Mouse (Mus musculus) liver, embryonic 16.5 days (tissue): Measurements from ENCODE around the gene Cryba4. TPM values are rescaled to one million over a fixed set of nuclear protein-coding genes. Genes with fewer than 3 reads are reported as not detected.

Source experiments
- ATAC-seq: fragments of 200-750 bp; cut with Nextera tagmentation; 2 replicates; pipeline ENCODE4 v1.8.0; 2017; ENCODE audit warnings: low read depth, mild to moderate bottlenecking, moderate number of reproducible peaks, moderate library complexity
- H3K27ac ChIP-seq: fragments of 300-500 bp; sonication (generic); 2 replicates; pipeline ENCODE4 v1.5.1; 2014; ENCODE audit warnings: mild to moderate bottlenecking, low read length
- H3K27me3 ChIP-seq: fragments of 300-500 bp; sonication (generic); 2 replicates; pipeline ENCODE4 v1.6.1; 2014; ENCODE audit warnings: low read depth, low read length, mixed read lengths; ENCODE audit not compliant: control insufficient read depth, insufficient read depth
- H3K36me3 ChIP-seq: fragments of 300-500 bp; sonication (generic); 2 replicates; pipeline ENCODE4 v1.6.1; 2014; ENCODE audit warnings: mild to moderate bottlenecking; ENCODE audit not compliant: control insufficient read depth, insufficient read depth
- H3K4me1 ChIP-seq: fragments of 300-500 bp; sonication (generic); 2 replicates; pipeline ENCODE4 v1.6.1; 2014; ENCODE audit warnings: low read depth, low read length, mixed read lengths; ENCODE audit not compliant: control insufficient read depth
- H3K4me2 ChIP-seq: fragments of 300-500 bp; sonication (generic); 2 replicates; pipeline ENCODE4 v1.6.1; 2014; ENCODE audit warnings: low read depth, low read length, mixed read lengths
- H3K4me3 ChIP-seq: fragments of 300-500 bp; sonication (generic); 2 replicates; pipeline ENCODE4 v1.5.1; 2014; ENCODE audit warnings: low read depth, mild to moderate bottlenecking, low read length
- H3K9ac ChIP-seq: fragments of 300-500 bp; sonication (generic); 2 replicates; pipeline ENCODE4 v1.6.1; 2014; ENCODE audit warnings: low read depth, low read length
- H3K9me3 ChIP-seq: fragments of 300-500 bp; sonication (generic); replicated peaks from 2 replicates; pipeline ENCODE4 v1.6.1; 2016; ENCODE audit warnings: low read length; ENCODE audit not compliant: control insufficient read depth
- WGBS: fragments of 180-500 bp; shearing (Covaris S2); extraction: QIAGEN DNeasy Blood & Tissue Kit; methylation state at CpG from one replicate; pipeline ENCODE4 v1.1.7; 2014; ENCODE audit not compliant: insufficient replicate concordance; 5-methylcytosine and 5-hydroxymethylcytosine counted together
- polyA plus RNA-seq: library from polyadenylated mRNA; unstranded; fragments of >200 nt; fragmentation: Nextera tagmentation; extraction: Ambion mirVana; gene quantifications from 2 replicates; pipeline ENCODE4 v1.2.1, GENCODE M21; 2015

Cryba4 gene
- polyA plus RNA-seq, 1 experiment from 2014 or later: 0.67 TPM

- H3K27me3 ChIP-seq: peaks cover 2% of the 10 kb centered on the region; the same call in 1 of the 2 replicates
- no peaks in the 10 kb centered on the region for H3K36me3 ChIP-seq
- H3K27ac ChIP-seq: no peak overlapping the region
- H3K4me3 ChIP-seq: peak overlapping the region; percentile 68; the same call in 1 of the 2 replicates
- peaks cover 41% of the 10 kb centered on the region for H3K4me1 ChIP-seq
- peak overlapping the region; percentile 82 for H3K4me2 ChIP-seq
- no peaks in the 10 kb centered on the region for H3K9me3 ChIP-seq
- H3K9ac ChIP-seq: peak overlapping the region; percentile 41; the same call in 1 of the 2 replicates
- ATAC-seq: no peak
- WGBS: 57% methylated on average over 3 of the region's 4 CpGs
These were observed 22.9 kb upstream of the Cryba4 start for GRCm38 (mm10) chr5:112275021-112275804.

- 23% methylated on average over 2 of the region's 2 CpGs for whole genome bisulfite sequencing
- Histone ChIP-seq H3K9ac (no peak overlapping the region), H3K27ac (no peak overlapping the region), H3K27me3 (peaks cover 9% of the 10 kb centered on the region), H3K9me3 (no peaks in the 10 kb centered on the region), H3K4me2 (no peak overlapping the region), H3K4me1 (peaks cover 28% of the 10 kb centered on the region), H3K36me3 (no peaks in the 10 kb centered on the region), H3K4me3 (no peak overlapping the region)
- no peak for ATAC-seq
These were observed 21.6 kb upstream of the Cryba4 start for GRCm38 (mm10) chr5:112273746-112274463.

GRCm38 (mm10) chr5:112272934-112273333 lies 20.6 kb upstream of the Cryba4 start:
- no peak overlapping the region for H3K4me2 ChIP-seq
- ATAC-seq: no peak
- H3K9me3 ChIP-seq: no peaks in the 10 kb centered on the region
- H3K4me3 ChIP-seq: no peak overlapping the region
- H3K27ac ChIP-seq: no peak overlapping the region
- H3K4me1 ChIP-seq: peaks cover 19% of the 10 kb centered on the region
- H3K27me3 ChIP-seq: peaks cover 9% of the 10 kb centered on the region
- WGBS: 40% methylated on average over 2 of the region's 2 CpGs
- H3K9ac ChIP-seq: no peak overlapping the region
- no peaks in the 10 kb centered on the region for H3K36me3 ChIP-seq

- Histone ChIP-seq H3K9ac (no peak overlapping the region), H3K27ac (no peak overlapping the region), H3K4me3 (no peak overlapping the region), H3K27me3 (peaks cover 9% of the 10 kb centered on the region), H3K9me3 (no peaks in the 10 kb centered on the region), H3K4me2 (no peak overlapping the region), H3K36me3 (no peaks in the 10 kb centered on the region), H3K4me1 (peaks cover 17% of the 10 kb centered on the region)
- no peak for ATAC-seq
- WGBS: 28% methylated on average over 24 of the region's 24 CpGs
These were observed 18.6 kb upstream of the Cryba4 start for GRCm38 (mm10) chr5:112270764-112271541.

GRCm38 (mm10) chr5:112266011-112266777 lies 13.9 kb upstream of the Cryba4 start:
- WGBS: 25% methylated on average over 9 of the region's 9 CpGs
- peak; percentile 65 for ATAC-seq
- Histone ChIP-seq H3K4me2 (peak overlapping the region; percentile 49), H3K9me3 (no peaks in the 10 kb centered on the region), H3K36me3 (no peaks in the 10 kb centered on the region), H3K9ac (peak overlapping the region; percentile 18; the same call in 1 of the 2 replicates), H3K27ac (peak overlapping the region; percentile 43), H3K4me1 (peaks cover 16% of the 10 kb centered on the region), H3K27me3 (peaks cover 8% of the 10 kb centered on the region), H3K4me3 (no peak overlapping the region; the same call in 1 of the 2 replicates)

DNA sequence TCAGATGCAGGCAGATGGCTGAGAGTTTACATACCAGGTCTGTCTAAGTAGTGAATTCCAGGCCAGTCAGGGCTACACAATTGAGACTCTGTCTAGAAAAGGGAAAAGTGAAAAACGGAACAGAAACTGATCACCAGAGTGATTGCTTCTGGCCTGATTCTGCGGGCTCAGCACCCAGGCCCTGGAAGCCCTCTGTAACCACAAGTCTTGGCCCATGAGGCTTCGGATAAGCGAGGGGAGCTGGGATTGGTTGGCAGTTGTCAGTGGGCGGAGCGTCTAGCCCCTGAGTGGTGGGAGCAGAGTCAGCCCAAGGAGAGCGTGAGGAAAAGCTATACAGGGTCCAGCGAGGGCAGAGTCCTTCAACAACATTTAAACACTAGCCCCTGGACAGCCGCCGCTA lies 13.2 kb upstream of the Cryba4 start:
- Histone ChIP-seq H3K27me3 (peaks cover 7% of the 10 kb centered on the region), H3K36me3 (no peaks in the 10 kb centered on the region), H3K4me2 (peak overlapping the region; percentile 49), H3K4me1 (peaks cover 13% of the 10 kb centered on the region), H3K27ac (peak overlapping the region; percentile 43), H3K9me3 (no peaks in the 10 kb centered on the region), H3K4me3 (peak overlapping the region; percentile 20; the same call in 1 of the 2 replicates), H3K9ac (peak overlapping the region; percentile 18; the same call in 1 of the 2 replicates)
- peak; percentile 59 for ATAC-seq
- WGBS: 2% methylated on average over 10 of the region's 10 CpGs

- H3K4me2 ChIP-seq: no peak overlapping the region
- peak overlapping the region; percentile 43 for H3K27ac ChIP-seq
- H3K4me3 ChIP-seq: no peak overlapping the region
- H3K4me1 ChIP-seq: peaks cover 13% of the 10 kb centered on the region
- peaks cover 7% of the 10 kb centered on the region for H3K27me3 ChIP-seq
- H3K36me3 ChIP-seq: no peaks in the 10 kb centered on the region
- H3K9ac ChIP-seq: no peak overlapping the region
- H3K9me3 ChIP-seq: no peaks in the 10 kb centered on the region
- no peak for ATAC-seq
- WGBS: 67% methylated on average over 5 of the region's 5 CpGs
These were observed 12.8 kb upstream of the Cryba4 start for GRCm38 (mm10) chr5:112265110-112265509.

DNA sequence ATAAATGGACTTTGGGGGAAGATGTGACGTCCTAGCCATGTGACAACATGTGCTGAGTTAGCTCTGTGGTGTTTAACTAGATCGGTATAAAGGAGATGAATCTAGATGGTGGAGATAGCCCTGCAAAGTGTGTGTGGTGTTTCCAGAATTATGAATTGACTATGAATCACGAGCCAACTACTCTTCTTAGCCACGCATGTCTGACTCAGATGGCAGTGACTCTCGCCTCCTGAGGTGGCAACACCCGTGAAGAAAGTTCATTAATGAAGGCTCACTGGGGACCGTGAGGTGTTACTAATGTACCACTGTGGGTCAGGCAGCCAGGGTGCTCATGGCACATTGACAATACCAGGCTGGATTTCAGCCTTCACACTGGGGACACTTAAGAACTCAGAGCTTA lies 11.8 kb upstream of the Cryba4 start:
- H3K36me3 ChIP-seq: no peaks in the 10 kb centered on the region
- WGBS: 55% methylated on average over 7 of the region's 7 CpGs
- H3K9me3 ChIP-seq: no peaks in the 10 kb centered on the region
- H3K4me2 ChIP-seq: no peak overlapping the region
- H3K27ac ChIP-seq: no peak overlapping the region
- peaks cover 2% of the 10 kb centered on the region for H3K27me3 ChIP-seq
- no peak overlapping the region for H3K9ac ChIP-seq
- ATAC-seq: no peak
- H3K4me1 ChIP-seq: peaks cover 13% of the 10 kb centered on the region
- no peak overlapping the region for H3K4me3 ChIP-seq
